Mouse (Mus musculus) hindlimb bud, embryonic 11.5 days (tissue): ENCODE measurements around the gene Actn3.

ENCODE experiments used
- DNase-seq: peaks from one replicate; pipeline ENCODE4 v3.0.0-alpha.2; 2012; ENCODE audit warnings: low read depth, low spot score; ENCODE audit errors: extremely low spot score

Gene Actn3

DNA sequence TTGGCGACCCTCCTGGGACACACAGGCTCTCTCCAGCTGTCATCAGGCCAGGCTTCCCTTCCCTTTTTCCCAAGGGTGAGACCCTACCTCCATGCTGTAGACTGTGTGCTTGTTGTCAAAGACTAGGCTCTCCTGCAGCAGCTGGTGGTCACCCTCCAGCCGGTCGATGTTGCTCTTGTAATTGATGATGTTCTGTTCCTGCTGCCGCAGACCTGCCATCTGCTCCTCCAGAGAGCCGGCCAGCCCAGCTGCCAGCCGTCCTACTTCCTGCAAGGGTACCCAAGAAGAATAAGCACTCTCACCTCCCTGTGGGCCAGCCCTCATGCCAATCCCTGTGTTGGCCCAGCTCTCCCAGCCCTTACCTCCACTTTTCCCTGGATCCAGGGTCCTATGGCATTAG is 14.7 kb downstream of the Actn3 start:
- DNase-seq, result no peak

DNA sequence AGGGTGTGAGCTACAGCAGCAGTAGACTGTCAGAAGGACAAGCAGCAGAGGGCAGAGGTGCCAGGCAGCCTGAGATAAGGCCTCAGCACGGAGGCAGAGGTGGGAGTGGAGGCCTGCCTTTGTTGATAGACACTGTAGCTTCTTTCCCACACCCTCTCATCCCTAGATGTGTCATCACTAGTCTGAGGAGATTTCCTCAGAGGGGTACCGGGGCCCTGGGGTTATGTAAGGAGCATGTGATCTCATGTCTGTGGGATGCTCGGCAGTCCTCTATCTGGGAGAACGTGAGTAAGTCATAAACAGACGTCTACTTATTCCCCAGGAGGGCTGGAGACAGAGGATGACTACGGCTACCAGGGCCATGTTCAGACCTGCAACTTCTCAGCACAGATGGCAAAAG is 18.6 kb downstream of the Actn3 start:
- no peak for DNase-seq

GRCm38 (mm10) chr19:4855951-4856350 is 21.8 kb downstream of the Actn3 start:
- no peak for DNase-seq

DNA sequence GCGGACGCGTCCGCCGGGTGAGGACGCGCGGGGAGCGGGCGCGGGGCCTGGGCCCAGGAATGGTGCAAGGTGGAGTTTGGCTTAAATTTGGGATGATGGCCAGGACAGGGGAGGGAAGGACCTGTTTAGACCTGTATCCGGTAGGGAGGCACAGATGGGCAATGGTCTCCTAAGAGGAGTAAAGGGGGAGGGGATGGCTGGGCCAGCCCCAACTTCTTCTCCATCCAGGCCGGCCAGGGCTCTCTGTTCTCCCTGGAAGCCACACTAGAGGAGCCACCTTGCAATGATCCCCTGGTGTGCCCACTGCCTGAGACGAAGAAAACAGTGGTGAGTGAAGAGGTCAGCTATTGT is 22.3 kb downstream of the Actn3 start:
- no peak for DNase-seq

DNA sequence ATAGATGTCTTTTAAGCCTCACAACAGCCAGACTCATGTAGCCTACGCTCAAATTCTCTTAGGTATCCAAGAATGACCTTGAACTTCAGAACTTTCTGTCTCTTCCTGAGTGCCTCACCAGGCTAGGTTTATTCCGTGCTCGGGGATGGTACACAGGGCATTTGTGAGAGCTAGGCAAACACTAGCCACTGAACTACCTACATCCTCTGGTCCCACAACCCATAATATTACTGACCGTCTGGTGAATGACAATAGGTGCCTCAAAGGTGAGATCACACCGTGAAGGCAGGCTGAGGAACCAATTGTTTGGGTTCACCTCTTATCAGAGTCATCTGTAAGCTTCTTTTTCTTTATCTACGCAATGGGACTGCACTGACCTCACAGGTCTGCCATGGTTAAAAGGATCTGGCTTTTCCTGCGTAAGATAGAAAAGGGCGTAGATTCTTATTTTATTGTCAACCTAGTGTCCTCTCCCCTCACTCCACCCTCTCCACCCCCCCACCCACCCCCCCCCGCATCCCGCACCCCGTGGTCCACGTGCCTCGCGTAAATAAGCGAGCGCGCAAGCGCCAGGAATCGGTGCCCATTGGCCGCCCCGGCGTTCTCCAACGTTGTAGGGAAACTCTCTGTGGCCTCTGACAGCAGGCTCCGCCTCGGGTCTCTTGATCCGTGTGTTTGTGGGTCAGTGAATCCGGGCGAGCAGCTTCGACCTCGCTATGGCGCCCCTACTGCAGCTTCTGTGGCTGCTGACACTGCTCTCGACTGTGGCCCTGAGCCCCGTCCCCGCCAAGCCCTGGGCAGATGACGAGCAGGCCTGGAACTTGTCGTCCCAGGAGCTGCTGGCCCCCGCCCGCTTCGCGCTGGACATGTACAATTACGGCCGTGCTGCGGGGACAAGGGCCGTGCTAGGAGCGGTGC is 22.9 kb downstream of the Actn3 start, which contains the start of gene Ctsf:
Ctsf (plus strand) TSS at position 579 of the 918 bp plus-strand sequence.
- DNase-seq, result no peak

GRCm38 (mm10) chr19:4850281-4850680 is 27.4 kb downstream of the Actn3 start:
- no peak for DNase-seq

GRCm38 (mm10) chr19:4849800-4850199 is 27.9 kb downstream of the Actn3 start:
- DNase-seq, result no peak

DNA sequence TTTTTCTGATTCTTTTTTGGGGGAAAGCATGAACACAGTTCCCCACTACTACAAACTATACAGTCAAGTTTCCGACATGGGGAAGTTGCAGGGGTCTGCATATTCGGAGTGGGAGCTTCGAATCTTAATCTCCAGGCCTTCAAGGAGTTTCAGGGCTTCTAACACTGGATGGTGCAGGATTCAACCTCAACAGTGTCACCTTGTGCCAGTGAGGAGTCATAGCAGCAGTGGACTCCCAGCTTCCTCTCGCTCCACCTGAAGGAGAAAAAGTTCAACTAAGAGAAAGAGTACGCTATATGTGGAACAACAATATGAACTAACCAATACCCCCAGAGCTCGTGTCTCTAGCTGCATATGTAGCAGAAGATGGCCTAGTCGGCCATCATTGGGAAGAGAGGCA is 30.2 kb downstream of the Actn3 start:
- DNase-seq, result no peak

- no peak for DNase-seq
These were observed 31.9 kb downstream of the Actn3 start for GRCm38 (mm10) chr19:4845846-4846245.

DNA sequence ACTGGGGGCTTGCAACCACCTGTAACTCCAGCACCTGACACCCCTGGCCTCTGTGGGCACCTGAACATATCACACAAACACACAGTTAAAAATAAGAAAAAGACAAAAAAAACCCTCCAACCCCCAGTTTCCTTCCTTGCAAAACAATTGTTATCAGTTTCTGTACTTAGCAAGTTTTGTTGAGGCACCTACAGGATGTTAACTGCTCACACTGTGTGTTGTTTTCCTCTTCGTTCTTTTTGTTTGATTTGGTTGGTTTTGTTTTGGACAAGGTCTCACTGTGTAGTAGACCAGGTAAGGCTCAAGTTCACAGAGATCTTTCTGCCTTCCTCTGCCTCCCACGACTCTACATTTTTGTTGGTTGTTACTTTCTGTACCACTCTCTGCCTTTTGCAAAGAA is 35.1 kb downstream of the Actn3 start:
- no peak for DNase-seq

GRCm38 (mm10) chr19:4840848-4841247 is 36.9 kb downstream of the Actn3 start:
- DNase-seq, result no peak

GRCm38 (mm10) chr19:4839149-4839548 is 38.6 kb downstream of the Actn3 start, which contains the start of the genes Ccs and Ccdc87:
TSS of gene Ccs (minus strand) at chr19:4839332.
TSS of gene Ccdc87 (plus strand) at chr19:4839366.
- DNase-seq, result peak; percentile 85

GRCm38 (mm10) chr19:4838526-4839140 is 39.1 kb downstream of the Actn3 start:
- no peak for DNase-seq

GRCm38 (mm10) chr19:4837049-4837448 is 40.7 kb downstream of the Actn3 start:
- no peak for DNase-seq

DNA sequence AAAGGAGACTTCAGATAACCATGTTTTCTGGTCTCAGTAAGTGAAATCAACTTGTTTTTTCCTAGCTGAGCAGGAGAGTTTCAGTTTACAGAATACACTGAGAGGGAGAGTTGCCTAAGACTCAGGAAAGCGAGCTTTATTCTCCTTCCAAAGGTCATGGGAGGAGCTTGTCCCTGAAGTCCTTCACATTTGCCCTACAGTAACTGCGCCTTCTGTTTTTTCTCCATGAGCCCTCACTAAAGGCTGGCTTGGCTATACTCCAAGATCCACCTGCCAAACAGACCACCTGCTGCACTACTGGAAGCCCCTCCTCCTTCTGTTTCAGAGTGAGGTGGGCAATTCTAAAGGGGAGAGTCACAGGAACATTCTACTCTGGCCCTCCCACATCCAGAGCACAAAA is 41.6 kb downstream of the Actn3 start:
- no peak for DNase-seq

DNA sequence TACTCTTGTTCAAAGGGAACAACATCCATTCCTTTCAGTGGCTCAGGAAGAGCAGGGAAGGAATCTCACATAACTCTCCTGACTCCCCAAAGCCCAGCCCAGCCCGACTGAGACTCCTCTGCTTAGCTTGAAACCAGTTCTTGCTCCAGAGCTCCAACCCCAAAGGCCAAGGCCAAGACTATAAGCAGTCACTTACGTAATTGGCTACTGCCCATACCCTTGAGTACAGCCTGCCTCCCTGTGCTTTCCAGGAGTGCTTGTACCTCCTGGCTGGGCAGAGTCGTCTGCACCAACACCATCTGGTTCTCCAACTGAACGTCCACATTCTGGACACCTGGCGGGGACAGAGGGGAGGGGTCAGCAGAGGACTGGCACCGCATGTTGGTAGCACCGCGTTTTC is 43.7 kb downstream of the Actn3 start:
- no peak for DNase-seq

DNA sequence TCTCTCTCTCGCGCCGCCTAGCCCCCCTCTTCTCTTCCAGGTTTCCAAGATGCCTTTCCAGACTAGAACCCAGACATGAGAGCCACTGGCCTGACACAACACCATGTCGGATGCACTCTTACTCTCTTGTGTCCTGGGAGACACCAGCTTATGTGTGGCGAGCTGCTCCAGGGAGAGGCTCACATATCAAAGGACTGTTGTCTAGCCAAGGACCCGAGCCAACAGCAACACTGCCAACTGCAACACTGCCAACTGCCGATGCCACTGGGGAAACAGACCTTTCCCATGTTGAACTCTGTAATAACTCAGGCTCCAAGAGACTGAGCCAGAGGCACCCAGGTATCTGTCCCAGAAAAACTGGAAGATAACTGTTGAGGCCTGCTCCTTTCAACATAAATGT is 48.6 kb downstream of the Actn3 start:
- DNase-seq, result no peak

GRCm38 (mm10) chr19:4828444-4829114 is 49.1 kb downstream of the Actn3 start:
- DNase-seq, result no peak

DNA sequence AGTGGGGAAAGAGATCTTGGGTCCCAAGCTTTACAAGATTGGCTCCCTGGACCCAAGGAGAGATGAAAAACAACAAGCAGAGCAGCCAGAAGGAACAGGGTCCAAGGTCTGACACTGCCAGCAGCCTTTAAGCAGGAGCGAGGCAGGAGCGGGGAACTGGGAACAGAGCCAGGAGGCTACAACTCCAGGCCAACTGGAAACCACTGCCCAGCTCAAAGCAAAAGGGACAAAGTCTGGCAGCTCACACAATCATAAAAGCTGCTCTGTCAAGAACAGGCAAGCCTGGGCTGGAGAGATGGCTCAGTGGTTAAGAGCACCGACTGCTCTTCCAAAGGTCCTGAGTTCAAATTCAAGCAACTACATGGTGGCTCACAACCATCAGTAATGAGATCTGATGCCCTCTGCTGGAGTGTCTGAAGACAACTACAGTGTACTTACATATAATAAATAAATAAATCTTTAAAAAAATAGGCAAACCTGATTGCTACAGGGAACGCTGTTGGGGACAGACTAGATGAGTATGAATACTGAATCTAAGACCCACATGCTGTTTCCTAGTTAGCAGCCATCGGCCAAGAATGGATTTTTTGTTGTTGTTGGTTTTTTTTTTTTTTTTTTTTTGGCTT is 56.9 kb downstream of the Actn3 start:
- DNase-seq, result no peak

DNA sequence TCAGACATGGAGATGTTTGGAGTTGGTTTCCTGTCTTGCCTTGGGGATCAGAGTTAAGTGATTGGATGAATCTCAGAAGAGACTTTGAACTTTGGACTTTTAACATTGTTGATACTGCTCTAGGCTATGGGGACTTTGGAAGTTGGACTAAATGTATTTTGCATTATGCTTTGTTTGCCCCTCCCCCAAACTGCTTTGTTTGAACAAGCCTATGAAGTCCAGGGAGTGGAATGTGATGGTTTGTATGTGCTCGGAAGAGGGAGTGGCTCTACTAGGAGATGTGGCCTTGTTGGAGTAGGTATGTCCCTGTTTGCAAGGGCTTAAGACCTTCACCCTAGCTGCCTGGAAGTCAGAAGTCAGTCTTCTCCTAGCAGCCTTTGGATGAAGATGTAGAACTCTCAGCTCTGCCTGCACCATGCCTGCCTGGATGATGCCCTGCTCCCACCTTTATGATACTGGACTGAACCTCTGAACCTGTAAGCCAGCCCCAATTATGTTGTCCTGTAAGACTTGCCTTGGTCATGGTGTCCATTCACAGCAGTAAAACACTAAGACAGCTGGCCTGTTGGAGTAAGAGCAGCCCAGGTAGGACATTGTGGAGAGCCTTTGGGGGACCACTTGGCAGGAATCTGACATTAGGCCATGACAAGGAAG is 60.4 kb downstream of the Actn3 start:
- no peak for DNase-seq

DNA sequence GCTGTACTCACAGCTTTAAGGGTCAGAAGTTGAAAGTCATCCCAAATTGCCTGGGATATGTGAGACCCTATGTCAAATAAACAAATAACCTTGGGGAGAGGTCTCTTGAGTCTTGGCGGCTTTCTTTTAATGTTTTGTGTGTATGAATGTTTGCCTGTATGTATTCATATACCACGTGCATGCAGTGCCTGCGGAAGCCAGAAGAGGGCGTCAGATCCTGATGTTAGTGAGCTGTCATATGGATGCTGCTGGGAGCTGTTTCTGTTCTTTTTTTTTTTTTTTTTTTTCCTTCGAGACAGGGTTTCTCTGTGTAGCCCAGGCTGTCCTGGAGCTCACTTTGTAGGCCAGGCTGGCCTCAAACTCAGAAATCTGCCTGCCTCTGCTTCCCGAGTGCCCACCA is 64.7 kb downstream of the Actn3 start:
- DNase-seq, result no peak
